In the genomic region with DNA sequence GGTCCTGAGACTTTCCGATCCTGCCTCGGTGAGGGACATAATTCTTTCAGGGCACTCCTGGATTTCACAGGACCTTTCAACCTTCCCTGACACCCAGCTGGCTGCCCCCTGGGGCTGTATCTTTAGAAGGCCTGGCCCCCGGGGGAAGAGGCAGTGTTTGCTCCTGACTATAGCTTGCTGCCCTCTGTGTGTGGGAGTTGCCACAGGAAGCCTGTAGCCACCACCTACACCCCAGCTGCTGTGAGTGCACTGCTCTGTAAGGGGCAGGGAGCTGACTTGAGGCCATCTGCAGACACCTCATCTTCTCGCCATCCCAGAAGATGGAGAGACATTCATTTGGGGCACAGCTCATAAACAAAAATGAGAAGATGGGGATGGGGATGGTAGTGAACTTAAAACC, we compare ENCODE assay signal across 17 mouse cellular contexts. TPM values are rescaled to one million over a fixed set of nuclear protein-coding genes. Genes with fewer than 3 reads are reported as not detected.
A peak's percentile ranks its signal among the peaks of the same experiment; 100 is the strongest.
DNase-seq lines count a peak whose midpoint lies in the region; ATAC-seq and TF ChIP-seq lines count a peak whose summit lies in the region.
"Had no signal": no experiment of that assay in that cellular context is flagged by ENCODE, and none has a peak within 500 bp of the region (broad histone marks: within the 10 kb centered on the region; RNA-seq: fewer than 3 reads in every experiment).

No protein-coding gene starts in this region.

- no peak for DNase-seq in embryonic facial prominence, embryonic 10.5 days (ENCODE audit: low spot score)
- DNase-seq in lung, embryonic 14.5 days = no peak
- no peak for DNase-seq in lung, postnatal 4 days
- DNase-seq in CD4-positive, CD25-positive, alpha-beta regulatory T cell, adult 2 months (ENCODE audit: low read depth, low spot score) = peak; percentile 49
- DNase-seq in thymus, adult 2 months = peak; percentile 61
- DNase-seq: cerebellum, adult 11 months; heart, adult 11 months; lung, postnatal 10 days had no signal

- no peak for ATAC-seq in embryonic facial prominence, embryonic 13.5 days (ENCODE audit: insufficient number of reproducible peaks, insufficient read depth, low FRiP score, low TSS enrichment, low read depth)
- no peak for ATAC-seq in lung, embryonic 14.5 days (ENCODE audit: insufficient read depth)
- ATAC-seq in forebrain, embryonic 13.5 days = no peak
- ATAC-seq in neural tube, embryonic 15.5 days (ENCODE audit: low FRiP score) = no peak
- ATAC-seq: intestine, postnatal 0 days had no signal

- H3K9me3 ChIP-seq in embryonic facial prominence, embryonic 13.5 days = no peaks in the 10 kb centered on the region
- no peaks in the 10 kb centered on the region for H3K9me3 ChIP-seq in embryonic facial prominence, embryonic 10.5 days
- H3K9me3 ChIP-seq in lung, embryonic 14.5 days (ENCODE audit: low read depth, low read length) = no peaks in the 10 kb centered on the region
- H3K9me3 ChIP-seq in forebrain, embryonic 13.5 days (replicated peaks) = no peaks in the 10 kb centered on the region
- H3K9me3 ChIP-seq in neural tube, embryonic 15.5 days (replicated peaks) = no peaks in the 10 kb centered on the region
- H3K9me3 ChIP-seq: embryonic facial prominence, embryonic 15.5 days; forebrain, embryonic 12.5 days; limb, embryonic 15.5 days; midbrain, embryonic 12.5 days had no signal

- H3K36me3 ChIP-seq in embryonic facial prominence, embryonic 13.5 days = peaks cover 12% of the 10 kb centered on the region
- H3K36me3 ChIP-seq in embryonic facial prominence, embryonic 10.5 days (replicated peaks) = peaks cover 7% of the 10 kb centered on the region; the same call in 1 of the 2 replicates
- H3K36me3 ChIP-seq in lung, embryonic 14.5 days (ENCODE audit: insufficient read depth) = peaks cover 7% of the 10 kb centered on the region; the same call in 1 of the 2 replicates
- no peaks in the 10 kb centered on the region for H3K36me3 ChIP-seq in thymus, adult 2 months (ENCODE audit: control insufficient read depth, insufficient read depth, low read length)
- peaks cover 32% of the 10 kb centered on the region for H3K36me3 ChIP-seq in forebrain, embryonic 13.5 days (ENCODE audit: poor library complexity, severe bottlenecking)
- H3K36me3 ChIP-seq in neural tube, embryonic 15.5 days = peaks cover 26% of the 10 kb centered on the region

- TF ChIP-seq POLR2A in thymus, adult 2 months (IDR thresholded peaks at IDR 0.05; ENCODE audit: control insufficient read depth, extremely low read depth, insufficient read depth, low read length, poor library complexity) = no peak

- 0 out of 2 replicates have a peak overlapping the region, but pooled peaks have one; percentile 1 for H3K9ac ChIP-seq in embryonic facial prominence, embryonic 13.5 days
- no peak overlapping the region; the same call in 1 of the 2 replicates for H3K9ac ChIP-seq in lung, embryonic 14.5 days
- no peak overlapping the region for H3K9ac ChIP-seq in forebrain, embryonic 13.5 days
- no peak overlapping the region for H3K9ac ChIP-seq in neural tube, embryonic 15.5 days (replicated peaks)
- H3K9ac ChIP-seq: embryonic facial prominence, embryonic 15.5 days; forebrain, embryonic 12.5 days; limb, embryonic 15.5 days; midbrain, embryonic 12.5 days had no signal

- H3K27me3 ChIP-seq in embryonic facial prominence, embryonic 13.5 days = no peaks in the 10 kb centered on the region
- H3K27me3 ChIP-seq in embryonic facial prominence, embryonic 10.5 days (replicated peaks; ENCODE audit: low read depth, poor library complexity, severe bottlenecking) = no peaks in the 10 kb centered on the region
- H3K27me3 ChIP-seq in lung, embryonic 14.5 days (ENCODE audit: insufficient read depth, low read length) = no peaks in the 10 kb centered on the region
- no peaks in the 10 kb centered on the region for H3K27me3 ChIP-seq in thymus, adult 2 months (ENCODE audit: control insufficient read depth, insufficient read depth, low read length)
- no peaks in the 10 kb centered on the region for H3K27me3 ChIP-seq in forebrain, embryonic 13.5 days
- H3K27me3 ChIP-seq in neural tube, embryonic 15.5 days (replicated peaks) = no peaks in the 10 kb centered on the region
- H3K27me3 ChIP-seq: embryonic facial prominence, embryonic 15.5 days; forebrain, embryonic 12.5 days; limb, embryonic 15.5 days; midbrain, embryonic 12.5 days had no signal

- TF ChIP-seq CTCF in lung, embryonic 14.5 days (IDR thresholded peaks at IDR 0.05; ENCODE audit: low read depth) = no peak
- TF ChIP-seq CTCF in thymus, adult 2 months (IDR thresholded peaks at IDR 0.05; ENCODE audit: borderline replicate concordance, control insufficient read depth, extremely low read depth, insufficient read depth, low read length, poor library complexity) = no peak

- H3K4me2 ChIP-seq in embryonic facial prominence, embryonic 13.5 days = no peak overlapping the region
- no peak overlapping the region for H3K4me2 ChIP-seq in lung, embryonic 14.5 days
- H3K4me2 ChIP-seq in forebrain, embryonic 13.5 days = no peak overlapping the region
- no peak overlapping the region for H3K4me2 ChIP-seq in neural tube, embryonic 15.5 days
- H3K4me2 ChIP-seq: embryonic facial prominence, embryonic 15.5 days; forebrain, embryonic 12.5 days; limb, embryonic 15.5 days; midbrain, embryonic 12.5 days had no signal

- H3K27ac ChIP-seq in embryonic facial prominence, embryonic 13.5 days = no peak overlapping the region
- no peak overlapping the region for H3K27ac ChIP-seq in embryonic facial prominence, embryonic 10.5 days (replicated peaks)
- peak overlapping the region; percentile 8; the same call in 1 of the 2 replicates for H3K27ac ChIP-seq in lung, embryonic 14.5 days (ENCODE audit: low read depth)
- H3K27ac ChIP-seq in thymus, adult 2 months (ENCODE audit: control insufficient read depth, insufficient read depth, low read length) = peak overlapping the region; percentile 92
- H3K27ac ChIP-seq in forebrain, embryonic 13.5 days = no peak overlapping the region
- H3K27ac ChIP-seq in neural tube, embryonic 15.5 days (replicated peaks) = no peak overlapping the region
- H3K27ac ChIP-seq: embryonic facial prominence, embryonic 15.5 days; forebrain, embryonic 12.5 days; kidney, postnatal 0 days; midbrain, embryonic 12.5 days had no signal

- no peak overlapping the region for H3K4me3 ChIP-seq in embryonic facial prominence, embryonic 13.5 days
- no peak overlapping the region for H3K4me3 ChIP-seq in embryonic facial prominence, embryonic 10.5 days
- no peak overlapping the region for H3K4me3 ChIP-seq in lung, embryonic 14.5 days (ENCODE audit: low read depth, low read length)
- no peak overlapping the region for H3K4me3 ChIP-seq in thymus, adult 2 months (ENCODE audit: control insufficient read depth, insufficient read depth, low read length)
- no peak overlapping the region for H3K4me3 ChIP-seq in forebrain, embryonic 13.5 days
- no peak overlapping the region for H3K4me3 ChIP-seq in neural tube, embryonic 15.5 days (replicated peaks)
- H3K4me3 ChIP-seq: embryonic facial prominence, embryonic 15.5 days; forebrain, embryonic 12.5 days; limb, embryonic 15.5 days; midbrain, embryonic 12.5 days had no signal

- WGBS in embryonic facial prominence, embryonic 13.5 days = 46% methylated on average over 4 of the region's 4 CpGs
- 56% methylated on average over 4 of the region's 4 CpGs for WGBS in embryonic facial prominence, embryonic 10.5 days
- WGBS in lung, embryonic 14.5 days = 24% methylated on average over 4 of the region's 4 CpGs
- 40% methylated on average over 4 of the region's 4 CpGs for WGBS in thymus, adult 2 months
- WGBS in forebrain, embryonic 13.5 days = 49% methylated on average over 4 of the region's 4 CpGs
- 41% methylated on average over 4 of the region's 4 CpGs for WGBS in neural tube, embryonic 15.5 days

- peaks cover 25% of the 10 kb centered on the region for H3K4me1 ChIP-seq in embryonic facial prominence, embryonic 13.5 days
- peaks cover 53% of the 10 kb centered on the region for H3K4me1 ChIP-seq in embryonic facial prominence, embryonic 10.5 days
- peaks cover 17% of the 10 kb centered on the region for H3K4me1 ChIP-seq in lung, embryonic 14.5 days (ENCODE audit: insufficient read depth)
- H3K4me1 ChIP-seq in thymus, adult 2 months (replicated peaks; ENCODE audit: control insufficient read depth, insufficient read depth, low read length) = peaks cover 76% of the 10 kb centered on the region
- peaks cover 8% of the 10 kb centered on the region for H3K4me1 ChIP-seq in forebrain, embryonic 13.5 days
- H3K4me1 ChIP-seq in neural tube, embryonic 15.5 days = peaks cover 6% of the 10 kb centered on the region; the same call in 1 of the 2 replicates

RNA-seq across cellular contexts. Expression of gene Srebf1, which starts 9.6 kb away (rescaled TPM):
- polyA plus RNA-seq in embryonic facial prominence, embryonic 13.5 days (2015; fragmentation: Nextera tagmentation; extraction: Ambion mirVana) = 59.1 and 61.9 TPM in 2 replicates
- polyA plus RNA-seq in embryonic facial prominence, embryonic 10.5 days (2016; fragmentation: Nextera tagmentation; extraction: Ambion mirVana) = 50.9 and 52.1 TPM in 2 replicates
- polyA plus RNA-seq in lung, embryonic 14.5 days (2014; fragmentation: Nextera tagmentation; extraction: Ambion mirVana) = 73.9 and 77.2 TPM in 2 replicates
- polyA plus RNA-seq in thymus, adult 2 months (2012; rRNA removed) = 466 and 519 TPM in 2 replicates
- polyA plus RNA-seq in forebrain, embryonic 13.5 days (2015; fragmentation: Nextera tagmentation; extraction: Ambion mirVana) = 52.1 and 56.7 TPM in 2 replicates
- polyA plus RNA-seq in neural tube, embryonic 15.5 days (2015; fragmentation: Nextera tagmentation; extraction: Ambion mirVana) = 44.2 and 50.0 TPM in 2 replicates

Comparison
In these comparisons a context has a peak if more than half of its experiments do, and no peak if none do; other contexts are left out.
1. H3K27ac ChIP-seq: peak in lung, embryonic 14.5 days (single experiment) and thymus, adult 2 months (single experiment); none in embryonic facial prominence, embryonic 13.5 days (single experiment), embryonic facial prominence, embryonic 10.5 days (single experiment), forebrain, embryonic 13.5 days (single experiment) and neural tube, embryonic 15.5 days (single experiment).
2. DNase-seq: peak in CD4-positive, CD25-positive, alpha-beta regulatory T cell, adult 2 months (single experiment) and thymus, adult 2 months (single experiment); none in embryonic facial prominence, embryonic 10.5 days (single experiment), lung, embryonic 14.5 days (single experiment) and lung, postnatal 4 days (0 of 2).